Mouse (Mus musculus) retina, embryonic 14.5 days (tissue): ENCODE measurements around the gene Fam205a1.
"Not testable (repeated sequence)": the region's sequence is repeated elsewhere in the genome, so short reads cannot be mapped to it uniquely, and the experiment has no call there.

Experiments
- DNase-seq: peaks from one replicate; pipeline ENCODE4 v3.0.0-alpha.2; 2015; ENCODE audit warnings: low spot score

Gene Fam205a1

GRCm38 (mm10) chr4:42853788-42854187 is at the start of gene Fam205a1:
Gene Fam205a1 (minus strand): TSS chr4:42853888.
- DNase-seq = not testable (repeated sequence)

- DNase-seq = no peak
Measured at GRCm38 (mm10) chr4:42902730-42903129, 49.0 kb upstream of the Fam205a1 start.

- peak; percentile 53 for DNase-seq
Measured at GRCm38 (mm10) chr4:42902174-42902573, 48.5 kb upstream of the Fam205a1 start.

GRCm38 (mm10) chr4:42900878-42901277 is 47.2 kb upstream of the Fam205a1 start:
- DNase-seq = no peak

GRCm38 (mm10) chr4:42898914-42899313 is 45.2 kb upstream of the Fam205a1 start:
- no peak for DNase-seq

GRCm38 (mm10) chr4:42895118-42895517 is 41.4 kb upstream of the Fam205a1 start:
- DNase-seq = no peak

- DNase-seq = no peak
Measured at GRCm38 (mm10) chr4:42891176-42891575, 37.5 kb upstream of the Fam205a1 start.

GRCm38 (mm10) chr4:42888806-42889205 is 35.1 kb upstream of the Fam205a1 start:
- DNase-seq = no peak

- no peak for DNase-seq
Measured at GRCm38 (mm10) chr4:42886926-42887325, 33.2 kb upstream of the Fam205a1 start.

- no peak for DNase-seq
Measured at GRCm38 (mm10) chr4:42880677-42880948, 26.9 kb upstream of the Fam205a1 start.

- peak; percentile 26 for DNase-seq
Measured at GRCm38 (mm10) chr4:42879829-42880676, 26.4 kb upstream of the Fam205a1 start.

- peak; percentile 0 for DNase-seq
Measured at GRCm38 (mm10) chr4:42877657-42878056, 24.0 kb upstream of the Fam205a1 start.

- peak; percentile 89 for DNase-seq
Measured at GRCm38 (mm10) chr4:42876586-42877291, 23.1 kb upstream of the Fam205a1 start.

- DNase-seq = no peak
Measured at GRCm38 (mm10) chr4:42874134-42874533, 20.4 kb upstream of the Fam205a1 start, which contains the start of gene Fam205c. Gene Fam205c (minus strand): TSS chr4:42874234.

GRCm38 (mm10) chr4:42872746-42873435 is 19.2 kb upstream of the Fam205a1 start:
- DNase-seq = peak; percentile 1

GRCm38 (mm10) chr4:42872151-42872550 is 18.5 kb upstream of the Fam205a1 start:
- no peak for DNase-seq

- peak; percentile 5 for DNase-seq
Measured at GRCm38 (mm10) chr4:42870748-42871147, 17.1 kb upstream of the Fam205a1 start.

GRCm38 (mm10) chr4:42868193-42868592 is 14.5 kb upstream of the Fam205a1 start:
- DNase-seq = no peak

GRCm38 (mm10) chr4:42867390-42867789 is 13.7 kb upstream of the Fam205a1 start:
- DNase-seq = no peak

- not testable (repeated sequence) for DNase-seq
Measured at GRCm38 (mm10) chr4:42863487-42863886, 9.8 kb upstream of the Fam205a1 start.

GRCm38 (mm10) chr4:42860483-42860882 is 6.8 kb upstream of the Fam205a1 start:
- DNase-seq = not testable (repeated sequence)

GRCm38 (mm10) chr4:42856671-42857070 is 3.0 kb upstream of the Fam205a1 start, which contains the start of gene Gm12394:
Gene Gm12394 (minus strand): TSS chr4:42856771.
- not testable (repeated sequence) for DNase-seq
